Mouse (Mus musculus) MEL (cell line): ENCODE data around the gene Pias3. TPM values are rescaled to one million over a fixed set of nuclear protein-coding genes. Genes with fewer than 3 reads are reported as not detected.

ENCODE experiments used
- DNase-seq: peaks from one replicate; pipeline ENCODE4 v3.0.0; 2011; ENCODE audit warnings: low read depth, low spot score
- H3K27ac ChIP-seq: 2 replicates; pipeline ENCODE4 v1.5.1; 2012; ENCODE audit warnings: low read depth, mild to moderate bottlenecking, control low read depth, low read length, moderate library complexity; ENCODE audit not compliant: control insufficient read depth
- H3K27me3 ChIP-seq, 2 experiments: fragments of 150-350 bp in 1 of 2; sonication (generic) in 1 of 2; 2 replicates each; pipeline ENCODE4 v1.6.1; 2012; ENCODE audit warnings: low read length in 2 of 2, mild to moderate bottlenecking in 2 of 2, improper control_type of control experiment in 1 of 2, moderate library complexity in 1 of 2; ENCODE audit not compliant: insufficient read depth in 2 of 2, control insufficient read depth in 1 of 2
- H3K36me3 ChIP-seq, 2 experiments: 2 replicates each; pipeline ENCODE4 v1.6.1; 2012 to 2014; ENCODE audit warnings: low read length in 2 of 2, improper control_type of control experiment in 1 of 2, inconsistent platforms in 1 of 2, mild to moderate bottlenecking in 1 of 2; ENCODE audit not compliant: insufficient read depth in 2 of 2, control insufficient read depth in 1 of 2
- H3K4me1 ChIP-seq, 2 experiments: fragments of 150-350 bp in 1 of 2; sonication (generic) in 1 of 2; 2 replicates each; pipeline ENCODE4 v1.6.1; 2012; ENCODE audit warnings: low read length in 2 of 2, improper control_type of control experiment in 1 of 2, mild to moderate bottlenecking in 1 of 2; ENCODE audit not compliant: insufficient read depth in 2 of 2, control insufficient read depth in 1 of 2
- H3K4me3 ChIP-seq, 2 experiments: fragments of 150-350 bp in 1 of 2; sonication (generic) in 1 of 2; 2 replicates each; pipeline ENCODE4 v1.5.1; 2012; ENCODE audit warnings: low read depth in 2 of 2, low read length in 2 of 2, mild to moderate bottlenecking in 2 of 2, moderate library complexity in 2 of 2, control low read depth in 1 of 2, improper control_type of control experiment in 1 of 2; ENCODE audit not compliant: control insufficient read depth in 1 of 2, insufficient read depth in 1 of 2
- H3K79me2 ChIP-seq: 2 replicates; pipeline ENCODE4 v1.6.1; 2012; ENCODE audit warnings: mild to moderate bottlenecking, low read length, moderate library complexity; ENCODE audit not compliant: control insufficient read depth, poor library complexity, insufficient read depth
- H3K9ac ChIP-seq: 2 replicates; pipeline ENCODE4 v1.6.1; 2012; ENCODE audit warnings: low read depth, mild to moderate bottlenecking, control low read depth, low read length, moderate library complexity; ENCODE audit not compliant: control insufficient read depth, poor library complexity, severe bottlenecking
- H3K9me3 ChIP-seq: fragments of 150-350 bp; sonication (generic); replicated peaks from 2 replicates; pipeline ENCODE4 v1.6.1; 2012; ENCODE audit warnings: mild to moderate bottlenecking, low read length, improper control_type of control experiment, moderate library complexity; ENCODE audit not compliant: insufficient read depth
- CHD1 ChIP-seq: IDR thresholded peaks from 2 replicates; pipeline ENCODE4 v1.6.1; 2012; ENCODE audit warnings: low read depth, mild to moderate bottlenecking, inconsistent platforms, low read length, improper control_type of control experiment
- E2F4 ChIP-seq: IDR thresholded peaks from 2 replicates; pipeline ENCODE4 v1.6.1; 2011; ENCODE audit warnings: low read depth, low read length, improper control_type of control experiment, borderline replicate concordance
- EP300 ChIP-seq, 2 experiments: IDR thresholded peaks; 2 replicates each; pipeline ENCODE4 v1.6.1; 2011; ENCODE audit warnings: improper control_type of control experiment in 2 of 2, low read length in 2 of 2, low read depth in 1 of 2, mild to moderate bottlenecking in 1 of 2
- GABPA ChIP-seq: IDR thresholded peaks from 2 replicates; pipeline ENCODE4 v1.6.1; 2012; ENCODE audit warnings: low read depth, mild to moderate bottlenecking, inconsistent platforms, low read length, improper control_type of control experiment, moderate library complexity
- GATA1 ChIP-seq: IDR thresholded peaks from 2 replicates; pipeline ENCODE4 v1.6.1; 2011; ENCODE audit warnings: low read depth, low read length, improper control_type of control experiment
- MAFK ChIP-seq: IDR thresholded peaks from 2 replicates; pipeline ENCODE4 v1.6.1; 2011; ENCODE audit warnings: low read depth, mild to moderate bottlenecking, low read length, improper control_type of control experiment, borderline replicate concordance
- POLR2A ChIP-seq, 2 experiments: IDR thresholded peaks; 2 replicates each; pipeline ENCODE4 v1.6.1; 2011 to 2012; ENCODE audit warnings: low read length in 2 of 2, mild to moderate bottlenecking in 2 of 2, control low read depth in 1 of 2, improper control_type of control experiment in 1 of 2, low read depth in 1 of 2, moderate library complexity in 1 of 2; ENCODE audit not compliant: control insufficient read depth in 1 of 2, insufficient read depth in 1 of 2, poor library complexity in 1 of 2
- POLR2AphosphoS2 ChIP-seq: IDR thresholded peaks from 2 replicates; pipeline ENCODE4 v1.6.1; 2011; ENCODE audit warnings: low read length, improper control_type of control experiment
- POLR2AphosphoS5 ChIP-seq: IDR thresholded peaks from 2 replicates; pipeline ENCODE4 v1.6.1; 2012; ENCODE audit warnings: low read depth, borderline replicate concordance, mild to moderate bottlenecking, inconsistent platforms, low read length, moderate library complexity, mixed read lengths
- RAD21 ChIP-seq: IDR thresholded peaks from 2 replicates; pipeline ENCODE4 v1.6.1; 2011; ENCODE audit warnings: mild to moderate bottlenecking, low read depth, low read length, improper control_type of control experiment
- RCOR1 ChIP-seq: IDR thresholded peaks from 2 replicates; pipeline ENCODE4 v1.6.1; 2012; ENCODE audit warnings: low read depth, mild to moderate bottlenecking, inconsistent platforms, low read length, improper control_type of control experiment
- TAL1 ChIP-seq: IDR thresholded peaks from 2 replicates; pipeline ENCODE4 v1.6.1; 2012; ENCODE audit warnings: mild to moderate bottlenecking, inconsistent platforms, low read length, moderate library complexity, mixed read lengths
- ZC3H11A ChIP-seq: IDR thresholded peaks from 2 replicates; pipeline ENCODE4 v1.6.1; 2012; ENCODE audit warnings: low read depth, mild to moderate bottlenecking, inconsistent platforms, low read length, improper control_type of control experiment
- ZKSCAN1 ChIP-seq: IDR thresholded peaks from 2 replicates; pipeline ENCODE4 v1.6.1; 2012; ENCODE audit warnings: low read depth, mild to moderate bottlenecking, inconsistent platforms, low read length, improper control_type of control experiment, moderate library complexity
- ZMIZ1 ChIP-seq: IDR thresholded peaks from 2 replicates; pipeline ENCODE4 v1.6.1; 2012; ENCODE audit warnings: low read depth, mild to moderate bottlenecking, inconsistent platforms, low read length, improper control_type of control experiment, moderate library complexity
- ZNF384 ChIP-seq: IDR thresholded peaks from 2 replicates; pipeline ENCODE4 v1.6.1; 2012; ENCODE audit warnings: low read depth, mild to moderate bottlenecking, inconsistent platforms, low read length, improper control_type of control experiment
- polyA plus RNA-seq, 2 experiments: library from polyadenylated mRNA; stranded (reverse) in 1 of 2; unstranded in 1 of 2; fragments of >175 nt in 1 of 2; fragments of >200 nt in 1 of 2; gene quantifications; 2 replicates each; pipeline versions ENCODE4 v1.2.1 to v1.2.4; 2012; ENCODE audit warnings: low replicate concordance in 2 of 2, low read depth in 1 of 2; ENCODE audit not compliant: insufficient read length in 2 of 2, insufficient read depth in 1 of 2, missing spikeins in 1 of 2
- total RNA-seq: library from RNA; depleted of rRNA; stranded (reverse); fragments of 300-350 nt; gene quantifications from 2 replicates; pipeline ENCODE4 v1.2.3, GENCODE M21; 2012

Gene Pias3
- total and polyA plus RNA-seq, 3 experiments = 5.9 to 26.8 TPM; not detected in 1

GRCm38 (mm10) chr3:96679159-96679674 lies 17.0 kb upstream of the Pias3 start (continued):
- TF ChIP-seq RCOR1 = no peak; the same call in 1 of the 2 replicates
- TF ChIP-seq ZMIZ1 = no peak
- no peak for TF ChIP-seq POLR2AphosphoS2
- TF ChIP-seq POLR2AphosphoS5 = no peak
- peak; percentile 85 for TF ChIP-seq GATA1
- TF ChIP-seq MAFK = no peak
- 0 out of 2 replicates have a peak, but pooled peaks have one; percentile 51 for TF ChIP-seq GABPA
- TF ChIP-seq CHD1 = no peak

DNA sequence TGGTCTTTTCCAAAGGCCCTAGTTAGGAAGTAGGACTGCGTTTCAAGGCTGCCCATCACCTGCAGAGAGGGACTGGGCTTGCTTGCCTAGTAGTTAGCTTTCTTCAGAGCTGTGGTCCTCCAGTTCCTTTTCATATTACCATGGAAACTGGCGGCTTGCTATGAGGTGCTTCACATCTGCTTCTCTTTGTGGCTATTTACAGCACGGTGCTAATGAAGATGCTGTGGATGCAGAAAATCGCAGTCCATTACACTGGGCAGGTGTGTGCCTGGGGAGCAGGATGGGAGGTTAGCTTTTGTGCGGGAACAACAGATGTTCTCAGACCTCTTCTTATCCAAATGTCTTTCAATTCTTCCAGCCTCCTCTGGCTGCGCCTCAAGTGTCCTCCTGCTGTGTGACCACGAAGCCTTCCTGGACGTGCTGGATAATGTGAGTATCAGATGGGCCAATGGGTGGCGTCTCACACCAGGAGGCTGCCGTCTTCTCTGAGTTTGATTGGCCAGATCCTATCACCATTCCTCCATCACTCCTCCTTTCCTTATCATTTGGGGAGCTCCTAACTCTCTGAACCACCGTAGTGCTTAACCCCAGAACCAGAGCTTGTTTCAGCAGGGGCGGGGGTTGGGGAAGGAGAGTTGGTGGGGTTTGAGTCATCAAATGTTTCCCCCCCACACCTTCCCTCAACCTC lies 15.8 kb upstream of the Pias3 start:
- peak overlapping the region; percentile 18; the same call in 1 of the 2 replicates for H3K27ac ChIP-seq
- peaks cover 0 to 32% of the 10 kb centered on the region in 2 experiments; a peak in 2 of 4 replicates for H3K36me3 ChIP-seq
- TF ChIP-seq POLR2A (IDR thresholded peaks at IDR 0.05; ENCODE audit: control insufficient read depth in 1 of 2, insufficient read depth in 1 of 2, low read depth in 1 of 2, low read length in 2 of 2, poor library complexity in 1 of 2) (no peak), ZKSCAN1 (no peak), ZNF384 (no peak), POLR2AphosphoS5 (no peak), RAD21 (no peak), MAFK (no peak), TAL1 (peak; percentile 12; the same call in 1 of the 2 replicates), EP300 (IDR thresholded peaks at IDR 0.05; ENCODE audit: low read depth in 1 of 2, low read length in 2 of 2) (peak; percentile 3 to 17; a peak in 2 of 4 replicates), GATA1 (0 out of 2 replicates have a peak, but pooled peaks have one; percentile 56), ZC3H11A (no peak)
- H3K4me1 ChIP-seq = peaks cover 11 to 38% of the 10 kb centered on the region in 2 experiments
- H3K79me2 ChIP-seq = no peaks in the 10 kb centered on the region
- H3K27me3 ChIP-seq = no peaks in the 10 kb centered on the region
- H3K9ac ChIP-seq = no peak overlapping the region
- no peak overlapping the region for H3K4me3 ChIP-seq
- DNase-seq = peak; percentile 67
- no peaks in the 10 kb centered on the region for H3K9me3 ChIP-seq

- H3K27ac ChIP-seq = no peak overlapping the region
These were observed 12.7 kb upstream of the Pias3 start for GRCm38 (mm10) chr3:96683496-96683895.

More at GRCm38 (mm10) chr3:96683496-96683895, 12.7 kb upstream of the Pias3 start:
- Histone ChIP-seq H3K27me3 (no peaks in the 10 kb centered on the region), H3K9ac (no peak overlapping the region), H3K4me1 (peaks cover 12 to 27% of the 10 kb centered on the region in 2 experiments), H3K79me2 (no peaks in the 10 kb centered on the region)
- no peak for DNase-seq
- TF ChIP-seq RAD21 = no peak
- TF ChIP-seq POLR2AphosphoS2 = no peak
- no peak for TF ChIP-seq E2F4
- TF ChIP-seq, all 39 proteins: peak for 0
- Histone ChIP-seq H3K36me3 (peaks cover 0 to 24% of the 10 kb centered on the region in 2 experiments; a peak in 2 of 4 replicates), H3K9me3 (no peaks in the 10 kb centered on the region), H3K4me3 (no peak overlapping the region)
